Mouse (Mus musculus) adrenal gland, adult 2 months (tissue): ENCODE measurements around the gene Tgfbrap1. TPM values are rescaled to one million over a fixed set of nuclear protein-coding genes. Genes with fewer than 3 reads are reported as not detected.
"Not testable (repeated sequence)": the region's sequence is repeated elsewhere in the genome, so short reads cannot be mapped to it uniquely, and the experiment has no call there.

ENCODE experiments used
- DNase-seq: peaks from one replicate; pipeline ENCODE4 v3.0.0; 2021
- microRNA-seq, 2 experiments: library from miRNA; unstranded; fragments of <30 nt; microRNA quantifications; one replicate each; pipeline ENCODE4 v1.2.0; 2021
- polyA plus RNA-seq: library from polyadenylated mRNA; depleted of rRNA; stranded (reverse); fragments of >200 nt; gene quantifications from 2 replicates; pipeline ENCODE4 v1.2.3, GENCODE M21; 2012; rRNA removed
- total RNA-seq, 2 experiments: library from RNA; stranded (reverse); gene quantifications; 2 replicates each; pipeline ENCODE4 v1.2.3; 2021

Gene Tgfbrap1
- total and polyA plus RNA-seq, 3 experiments = 21.2 to 32.2 (median 31.7) TPM

GRCm38 (mm10) chr1:43015153-43015685 lies 83.2 kb downstream of the Tgfbrap1 start:
- not testable (repeated sequence) for DNase-seq

DNA sequence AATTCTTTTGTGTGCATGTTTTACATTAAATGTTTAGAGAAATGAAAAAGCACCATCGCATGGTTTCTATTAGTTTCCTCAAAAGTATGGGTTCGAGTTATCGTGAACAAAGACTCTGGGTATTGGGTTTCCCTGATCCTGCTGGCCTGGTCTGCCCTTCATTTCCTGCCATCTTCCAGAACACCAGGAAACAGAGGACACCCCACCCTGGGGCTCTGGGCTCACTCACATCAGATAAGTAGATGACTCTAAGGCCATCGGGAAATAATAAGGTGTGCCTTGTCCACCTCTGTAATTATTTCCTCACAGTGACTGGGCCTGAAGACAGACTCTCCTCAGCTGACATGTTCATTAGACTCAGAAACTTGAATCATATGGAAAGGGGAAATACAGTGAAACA lies 88.0 kb downstream of the Tgfbrap1 start:
- no peak for DNase-seq

DNA sequence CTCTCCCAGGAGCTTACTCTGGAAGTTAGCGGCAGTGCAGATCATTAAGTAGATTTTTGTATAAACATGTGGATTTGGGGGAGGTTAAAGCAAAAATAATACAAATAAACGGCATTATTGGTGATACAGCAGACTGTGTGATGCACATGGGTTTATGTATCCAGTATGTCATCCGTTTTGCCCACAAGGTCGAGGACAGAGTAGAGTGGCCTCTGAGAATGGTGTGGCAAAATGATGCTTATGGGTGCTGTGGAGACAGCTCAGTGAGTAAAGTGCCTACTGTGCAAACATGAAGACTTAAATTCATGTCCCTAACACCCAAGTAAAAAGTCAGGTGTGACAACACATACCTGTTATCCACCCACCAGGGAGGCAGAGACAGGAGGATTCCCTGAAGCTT lies 91.9 kb downstream of the Tgfbrap1 start:
- DNase-seq = no peak

- DNase-seq = no peak
Measured at GRCm38 (mm10) chr1:43006051-43006514, 92.4 kb downstream of the Tgfbrap1 start.

Small RNAs within 50 kb of the gene (microRNA-seq; reads per million reads assigned to microRNA genes)
- gene Gm24001 = 0 reads per million in 2 experiments

Other genes with a start within 250 kb of the Tgfbrap1 start
- gene Mrps9, start 247.4 kb downstream of the Tgfbrap1 start, total RNA-seq = 10 to 100 TPM; 56.0 to 67.9 TPM
- gene Mrps9, start 247.4 kb downstream of the Tgfbrap1 start, polyA plus RNA-seq = 15.6 and 17.1 TPM in 2 replicates
- gene Gpr45, start 145.8 kb downstream of the Tgfbrap1 start, total RNA-seq = 1 to 10 TPM; 1.3 to 5.3 TPM
- 1.0 and 1.8 TPM in 2 replicates for gene Gpr45, start 145.8 kb downstream of the Tgfbrap1 start, polyA plus RNA-seq
- gene AI597479, start 73 bp upstream of the Tgfbrap1 start, total RNA-seq = 10 to 100 TPM; 15.3 to 16.5 TPM
- gene AI597479, start 73 bp upstream of the Tgfbrap1 start, polyA plus RNA-seq = 1.6 TPM in 2 replicates
- gene Fhl2, start 98.3 kb upstream of the Tgfbrap1 start, total RNA-seq = 10 to 100 TPM; 20.0 to 37.1 TPM
- gene Fhl2, start 98.3 kb upstream of the Tgfbrap1 start, polyA plus RNA-seq = 15.4 and 16.0 TPM in 2 replicates